Mouse (Mus musculus): Measurements from ENCODE around the gene D430041D05Rik.

Gene D430041D05Rik

GRCm38 (mm10) chr2:104282835-104283234, 128.0 kb downstream of the D430041D05Rik start:
- no peak for DNase-seq (ENCODE audit: low spot score in 2 of 2)

- no peak for DNase-seq (ENCODE audit: low spot score in 2 of 2)
Observed at GRCm38 (mm10) chr2:104267049-104267448, 143.8 kb downstream of the D430041D05Rik start.

- DNase-seq (ENCODE audit: low spot score in 2 of 2) = no peak
Observed at GRCm38 (mm10) chr2:104261741-104262067, 149.1 kb downstream of the D430041D05Rik start.

- DNase-seq (ENCODE audit: low spot score in 2 of 2) = no peak
Observed at GRCm38 (mm10) chr2:104260920-104261740, 149.7 kb downstream of the D430041D05Rik start.

GRCm38 (mm10) chr2:104256585-104256984, 154.2 kb downstream of the D430041D05Rik start:
- no peak for DNase-seq (ENCODE audit: low spot score in 2 of 2)

GRCm38 (mm10) chr2:104254944-104255343, 155.9 kb downstream of the D430041D05Rik start:
- DNase-seq (ENCODE audit: low spot score in 2 of 2) = no peak

GRCm38 (mm10) chr2:104253341-104253740, 157.5 kb downstream of the D430041D05Rik start:
- DNase-seq (ENCODE audit: low spot score in 2 of 2) = no peak

GRCm38 (mm10) chr2:104251647-104252046, 159.2 kb downstream of the D430041D05Rik start:
- DNase-seq (ENCODE audit: low spot score in 2 of 2) = no peak

GRCm38 (mm10) chr2:104249856-104250255, 161.0 kb downstream of the D430041D05Rik start:
- no peak for DNase-seq (ENCODE audit: low spot score in 2 of 2)

- DNase-seq (ENCODE audit: low spot score in 2 of 2) = no peak
Observed at GRCm38 (mm10) chr2:104246851-104247250, 164.0 kb downstream of the D430041D05Rik start.

- DNase-seq (ENCODE audit: low spot score in 2 of 2) = no peak
Observed at GRCm38 (mm10) chr2:104242055-104242454, 168.8 kb downstream of the D430041D05Rik start.

GRCm38 (mm10) chr2:104237141-104237540, 173.7 kb downstream of the D430041D05Rik start:
- no peak for DNase-seq (ENCODE audit: low spot score in 2 of 2)

- DNase-seq (ENCODE audit: low spot score in 2 of 2) = no peak
Observed at GRCm38 (mm10) chr2:104230444-104230843, 180.4 kb downstream of the D430041D05Rik start.

GRCm38 (mm10) chr2:104226057-104226456, 184.8 kb downstream of the D430041D05Rik start:
- DNase-seq (ENCODE audit: low spot score in 2 of 2) = no peak

GRCm38 (mm10) chr2:104219733-104220391, 191.0 kb downstream of the D430041D05Rik start:
- no peak for DNase-seq (ENCODE audit: low spot score in 2 of 2)

- no peak for DNase-seq (ENCODE audit: low spot score in 2 of 2)
Observed at GRCm38 (mm10) chr2:104218588-104219065, 192.2 kb downstream of the D430041D05Rik start.

GRCm38 (mm10) chr2:104218114-104218513, 192.7 kb downstream of the D430041D05Rik start:
- DNase-seq (ENCODE audit: low spot score in 2 of 2) = no peak

- no peak for DNase-seq (ENCODE audit: low spot score in 2 of 2)
Observed at GRCm38 (mm10) chr2:104209408-104209807, 201.4 kb downstream of the D430041D05Rik start.

- DNase-seq (ENCODE audit: low spot score in 2 of 2) = no peak
Observed at GRCm38 (mm10) chr2:104208415-104208814, 202.4 kb downstream of the D430041D05Rik start.

- DNase-seq (ENCODE audit: low spot score in 2 of 2) = peak; percentile 44 to 57
Observed at GRCm38 (mm10) chr2:104207948-104208347, 202.9 kb downstream of the D430041D05Rik start.

GRCm38 (mm10) chr2:104205623-104206022, 205.2 kb downstream of the D430041D05Rik start:
- no peak for DNase-seq (ENCODE audit: low spot score in 2 of 2)

- no peak for DNase-seq (ENCODE audit: low spot score in 2 of 2)
Observed at GRCm38 (mm10) chr2:104200211-104200610, 210.6 kb downstream of the D430041D05Rik start.

GRCm38 (mm10) chr2:104198186-104198585, 212.6 kb downstream of the D430041D05Rik start:
- no peak for DNase-seq (ENCODE audit: low spot score in 2 of 2)
